Mouse (Mus musculus) forebrain, embryonic 16.5 days (tissue): ENCODE results near the gene Sh3gl3. TPM values are rescaled to one million over a fixed set of nuclear protein-coding genes. Genes with fewer than 3 reads are reported as not detected.
A peak's percentile ranks its signal among the peaks of the same experiment; 100 is the strongest.

Experiments
- ATAC-seq: fragments of 200-750 bp; cut with Nextera tagmentation; 2 replicates; pipeline ENCODE4 v1.8.0; 2017; ENCODE audit warnings: mild to moderate bottlenecking, moderate library complexity
- H3K27ac ChIP-seq: fragments of 300-500 bp; sonication (generic); 2 replicates; pipeline ENCODE4 v1.5.1; 2014; ENCODE audit warnings: low read length, control low read depth
- H3K27me3 ChIP-seq: fragments of 300-500 bp; sonication (generic); replicated peaks from 2 replicates; pipeline ENCODE4 v1.6.1; 2014; ENCODE audit warnings: low read length; ENCODE audit not compliant: control insufficient read depth, insufficient read depth
- H3K36me3 ChIP-seq: fragments of 300-500 bp; sonication (generic); 2 replicates; pipeline ENCODE4 v1.6.1; 2014; ENCODE audit not compliant: control insufficient read depth, insufficient read depth
- H3K4me1 ChIP-seq: fragments of 300-500 bp; sonication (generic); replicated peaks from 2 replicates; pipeline ENCODE4 v1.6.1; 2014; ENCODE audit warnings: low read length; ENCODE audit not compliant: control insufficient read depth, insufficient read depth
- H3K4me2 ChIP-seq: fragments of 300-500 bp; sonication (generic); 2 replicates; pipeline ENCODE4 v1.6.1; 2014; ENCODE audit warnings: mild to moderate bottlenecking, low read length, control low read depth
- H3K4me3 ChIP-seq: fragments of 300-500 bp; sonication (generic); replicated peaks from 2 replicates; pipeline ENCODE4 v1.5.1; 2014; ENCODE audit warnings: mild to moderate bottlenecking, low read length, control low read depth
- H3K9ac ChIP-seq: fragments of 300-500 bp; sonication (generic); replicated peaks from 2 replicates; pipeline ENCODE4 v1.6.1; 2014; ENCODE audit warnings: low read depth, low read length, control low read depth
- H3K9me3 ChIP-seq: fragments of 300-500 bp; sonication (generic); 2 replicates; pipeline ENCODE4 v1.6.1; 2016; ENCODE audit warnings: low read length; ENCODE audit not compliant: control insufficient read depth
- WGBS: fragments of 180-500 bp; shearing (Covaris S2); extraction: QIAGEN DNeasy Blood & Tissue Kit; methylation state at CpG from one replicate; pipeline ENCODE4 v1.1.7; 2014; 5-methylcytosine and 5-hydroxymethylcytosine counted together
- polyA plus RNA-seq: library from polyadenylated mRNA; unstranded; fragments of >200 nt; fragmentation: Nextera tagmentation; extraction: Ambion mirVana; gene quantifications from 2 replicates; pipeline ENCODE4 v1.2.1, GENCODE M21; 2015

Sh3gl3 gene
- polyA plus RNA-seq: 59.4 and 63.4 TPM in 2 replicates

GRCm38 (mm10) chr7:82173540-82173939 is at the start of gene Sh3gl3:
Gene Sh3gl3, plus strand, starts transcription at chr7:82173840.
- peaks cover 10% of the 10 kb centered on the region for H3K4me1 ChIP-seq
- H3K9ac ChIP-seq: peak within 1 kb of the TSS; percentile 87
- H3K27ac ChIP-seq: peak within 1 kb of the TSS; percentile 21
- ATAC-seq: no peak
- no peaks in the 10 kb centered on the region for H3K27me3 ChIP-seq
- WGBS: 81% methylated on average over 3 of the region's 3 CpGs
- peak within 1 kb of the TSS; percentile 85 for H3K4me2 ChIP-seq
- H3K4me3 ChIP-seq: peak within 1 kb of the TSS; percentile 85
- H3K9me3 ChIP-seq: no peaks in the 10 kb centered on the region
- H3K36me3 ChIP-seq: no peaks in the 10 kb centered on the region

GRCm38 (mm10) chr7:82138196-82138595 is 35.4 kb upstream of the Sh3gl3 start:
- H3K4me3 ChIP-seq: no peak overlapping the region
- no peak overlapping the region for H3K27ac ChIP-seq
- H3K27me3 ChIP-seq: no peaks in the 10 kb centered on the region
- 56% methylated on average over 1 of the region's 1 CpGs for WGBS
- H3K4me1 ChIP-seq: no peaks in the 10 kb centered on the region
- H3K4me2 ChIP-seq: no peak overlapping the region
- H3K9me3 ChIP-seq: peaks cover 2% of the 10 kb centered on the region; the same call in 1 of the 2 replicates
- no peaks in the 10 kb centered on the region for H3K36me3 ChIP-seq
- no peak overlapping the region for H3K9ac ChIP-seq
- ATAC-seq: no peak

- H3K27ac ChIP-seq: no peak overlapping the region
- H3K27me3 ChIP-seq: no peaks in the 10 kb centered on the region
- H3K36me3 ChIP-seq: no peaks in the 10 kb centered on the region
- H3K4me3 ChIP-seq: no peak overlapping the region
- H3K9ac ChIP-seq: no peak overlapping the region
- no peaks in the 10 kb centered on the region for H3K4me1 ChIP-seq
- H3K4me2 ChIP-seq: no peak overlapping the region
- H3K9me3 ChIP-seq: no peaks in the 10 kb centered on the region
- WGBS: 92% methylated on average over 5 of the region's 5 CpGs
- no peak for ATAC-seq
Measured at GRCm38 (mm10) chr7:82147151-82147550, 26.5 kb upstream of the Sh3gl3 start.

GRCm38 (mm10) chr7:82164681-82165080 is 9.0 kb upstream of the Sh3gl3 start:
- Histone ChIP-seq H3K4me3 (no peak overlapping the region), H3K9me3 (no peaks in the 10 kb centered on the region), H3K36me3 (no peaks in the 10 kb centered on the region), H3K4me1 (no peaks in the 10 kb centered on the region), H3K4me2 (no peak overlapping the region), H3K27ac (no peak overlapping the region), H3K9ac (no peak overlapping the region), H3K27me3 (no peaks in the 10 kb centered on the region)
- no peak for ATAC-seq
- 94% methylated on average over 14 of the region's 14 CpGs for WGBS

GRCm38 (mm10) chr7:82174571-82175326 is 1.1 kb downstream of the Sh3gl3 start:
- Histone ChIP-seq H3K27ac (peak overlapping the region; percentile 21), H3K4me2 (peak overlapping the region; percentile 85), H3K27me3 (no peaks in the 10 kb centered on the region), H3K36me3 (no peaks in the 10 kb centered on the region), H3K4me1 (peaks cover 10% of the 10 kb centered on the region), H3K9ac (peak overlapping the region; percentile 87), H3K4me3 (peak overlapping the region; percentile 85), H3K9me3 (no peaks in the 10 kb centered on the region)
- ATAC-seq: peak; percentile 99
- WGBS: under 1% methylated on average over 67 of the region's 72 CpGs

GRCm38 (mm10) chr7:82175327-82175721 is 1.7 kb downstream of the Sh3gl3 start:
- Histone ChIP-seq H3K27me3 (no peaks in the 10 kb centered on the region), H3K4me2 (peak overlapping the region; percentile 85), H3K9ac (peak overlapping the region; percentile 87), H3K9me3 (no peaks in the 10 kb centered on the region), H3K4me1 (peaks cover 10% of the 10 kb centered on the region), H3K27ac (no peak overlapping the region; the same call in 1 of the 2 replicates), H3K36me3 (no peaks in the 10 kb centered on the region), H3K4me3 (peak overlapping the region; percentile 85)
- 1% methylated on average over 16 of the region's 16 CpGs for WGBS
- ATAC-seq: peak; percentile 13

GRCm38 (mm10) chr7:82176192-82176591 is 2.6 kb downstream of the Sh3gl3 start:
- Histone ChIP-seq H3K27me3 (no peaks in the 10 kb centered on the region), H3K4me1 (peaks cover 10% of the 10 kb centered on the region), H3K27ac (no peak overlapping the region), H3K9ac (no peak overlapping the region), H3K4me2 (peak overlapping the region; percentile 85; the same call in 1 of the 2 replicates), H3K36me3 (no peaks in the 10 kb centered on the region), H3K4me3 (no peak overlapping the region), H3K9me3 (no peaks in the 10 kb centered on the region)
- ATAC-seq: no peak
- WGBS: 46% methylated on average over 3 of the region's 3 CpGs

GRCm38 (mm10) chr7:82177336-82177735 is 3.7 kb downstream of the Sh3gl3 start:
- Histone ChIP-seq H3K4me2 (no peak overlapping the region), H3K36me3 (no peaks in the 10 kb centered on the region), H3K9ac (no peak overlapping the region), H3K27me3 (no peaks in the 10 kb centered on the region), H3K4me1 (peaks cover 10% of the 10 kb centered on the region), H3K27ac (no peak overlapping the region), H3K4me3 (no peak overlapping the region), H3K9me3 (no peaks in the 10 kb centered on the region)
- WGBS: 62% methylated on average over 5 of the region's 5 CpGs
- no peak for ATAC-seq

- H3K9me3 ChIP-seq: no peaks in the 10 kb centered on the region
- 85% methylated on average over 5 of the region's 5 CpGs for WGBS
- no peak overlapping the region for H3K4me3 ChIP-seq
- H3K4me1 ChIP-seq: peaks cover 5% of the 10 kb centered on the region
- H3K27me3 ChIP-seq: no peaks in the 10 kb centered on the region
- H3K9ac ChIP-seq: no peak overlapping the region
- ATAC-seq: no peak
- H3K36me3 ChIP-seq: no peaks in the 10 kb centered on the region
- H3K4me2 ChIP-seq: no peak overlapping the region
- no peak overlapping the region for H3K27ac ChIP-seq
Measured at GRCm38 (mm10) chr7:82180919-82181318, 7.3 kb downstream of the Sh3gl3 start.
